Comparison of ENCODE assay signal across 8 mouse cellular contexts in the genomic region with DNA sequence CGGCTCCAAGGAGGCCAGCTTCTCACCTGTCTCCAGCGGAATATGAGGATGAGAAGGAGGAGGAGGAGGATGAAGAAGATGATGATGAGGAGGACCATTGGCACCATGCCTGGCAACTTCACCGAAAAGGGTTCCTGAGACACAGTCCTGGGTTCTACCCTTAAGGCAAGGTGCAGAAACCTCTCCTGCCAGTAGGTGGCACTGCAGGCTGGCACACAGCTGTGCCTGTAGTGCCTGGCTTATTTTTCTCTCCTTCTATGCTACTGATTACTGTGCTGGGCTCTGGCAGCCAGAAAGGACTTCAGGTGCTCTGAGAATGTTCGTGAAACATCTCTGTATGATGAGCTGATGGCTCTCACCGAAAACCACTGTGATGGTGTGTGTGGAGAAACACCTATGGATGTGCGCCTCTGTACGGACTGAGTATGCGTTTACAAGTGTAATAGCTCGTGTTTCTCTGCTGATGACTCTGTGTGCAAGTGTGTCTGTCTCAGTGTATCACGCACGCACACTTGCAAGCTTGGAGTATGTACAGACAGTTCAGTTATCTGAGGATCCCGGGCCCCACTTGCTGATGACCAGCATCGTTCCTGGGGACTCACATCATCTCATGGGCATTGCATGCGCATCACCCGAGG. TPM values are rescaled to one million over a fixed set of nuclear protein-coding genes. Genes with fewer than 3 reads are reported as not detected.
DNase-seq lines count a peak whose midpoint lies in the region; ATAC-seq and TF ChIP-seq lines count a peak whose summit lies in the region.

No protein-coding gene starts in this region.

- peak; percentile 57 for TF ChIP-seq CTCF in Patski (IDR thresholded peaks at IDR 0.05)

- no peaks in the 10 kb centered on the region for H3K9me3 ChIP-seq in forebrain, embryonic 16.5 days (ENCODE audit: control insufficient read depth, low read length)
- no peaks in the 10 kb centered on the region for H3K9me3 ChIP-seq in hindbrain, embryonic 13.5 days

- peaks cover 7% of the 10 kb centered on the region for H3K27me3 ChIP-seq in Patski
- H3K27me3 ChIP-seq in forebrain, embryonic 16.5 days (replicated peaks; ENCODE audit: control insufficient read depth, insufficient read depth, low read length) = no peaks in the 10 kb centered on the region
- peaks cover 4% of the 10 kb centered on the region; the same call in 1 of the 2 replicates for H3K27me3 ChIP-seq in hindbrain, embryonic 13.5 days

- in situ Hi-C loops in Patski (cut with MboI; ENCODE audit: low pct_unique_long_range_greater_than_20kb) = loop anchor here (5.0 kb wide), 1 partner anchor 37 kb away; no protein-coding TSS in a partner anchor

- no peak overlapping the region for H3K4me2 ChIP-seq in forebrain, embryonic 16.5 days (ENCODE audit: low read length)
- H3K4me2 ChIP-seq in hindbrain, embryonic 13.5 days = no peak overlapping the region

- POLR2A ChIA-PET in Patski (lab: Charles Lee) = no interaction called here

- 72% methylated on average over 15 of the region's 15 CpGs for WGBS in forebrain, embryonic 16.5 days
- WGBS in hindbrain, embryonic 13.5 days = 73% methylated on average over 15 of the region's 15 CpGs

- no peak for DNase-seq in Patski (ENCODE audit: low read depth, low spot score)
- DNase-seq in cerebellum, adult 11-12 months = peak; percentile 59
- peak; percentile 67 to 77 for DNase-seq in layer of hippocampus, postnatal 36 days
- peak; percentile 78 for DNase-seq in lung, postnatal 14 days
- DNase-seq in right cerebral cortex, postnatal 14 days = peak; percentile 83
- DNase-seq in urinary bladder, postnatal 36 days (ENCODE audit: low spot score in 2 of 2) = peak; percentile 44 to 48

- ATAC-seq in Patski = no peak
- peak; percentile 85 for ATAC-seq in forebrain, embryonic 16.5 days
- peak; percentile 85 for ATAC-seq in hindbrain, embryonic 13.5 days (ENCODE audit: low FRiP score)

- H3K27ac ChIP-seq in forebrain, embryonic 16.5 days (ENCODE audit: low read length) = no peak overlapping the region
- H3K27ac ChIP-seq in hindbrain, embryonic 13.5 days = no peak overlapping the region

- 0 out of 2 replicates have a peak, but pooled peaks cover 2% of the 10 kb centered on the region for H3K4me1 ChIP-seq in forebrain, embryonic 16.5 days (replicated peaks; ENCODE audit: control insufficient read depth, insufficient read depth, low read length)
- peaks cover 12% of the 10 kb centered on the region for H3K4me1 ChIP-seq in hindbrain, embryonic 13.5 days (replicated peaks)

- H3K4me3 ChIP-seq in forebrain, embryonic 16.5 days (replicated peaks; ENCODE audit: low read length) = no peak overlapping the region
- H3K4me3 ChIP-seq in hindbrain, embryonic 13.5 days = no peak overlapping the region

- H3K36me3 ChIP-seq in forebrain, embryonic 16.5 days (ENCODE audit: control insufficient read depth, insufficient read depth) = no peaks in the 10 kb centered on the region
- no peaks in the 10 kb centered on the region for H3K36me3 ChIP-seq in hindbrain, embryonic 13.5 days

- CTCF ChIA-PET in Patski (lab: Charles Lee) = interaction anchor here (1.2 to 2.0 kb wide), 3 partner anchors 12 to 35 kb away, joined by 4 to 6 read pairs (median 4); no protein-coding TSS in a partner anchor

- no peak overlapping the region for H3K9ac ChIP-seq in forebrain, embryonic 16.5 days (replicated peaks; ENCODE audit: low read depth, low read length)
- H3K9ac ChIP-seq in hindbrain, embryonic 13.5 days = no peak overlapping the region

RNA-seq across cellular contexts. Expression of a gene that starts 13.5 kb away (rescaled TPM):
- not detected for polyA plus RNA-seq in Patski (2021)
- 4.5 and 5.3 TPM in 2 replicates for polyA plus RNA-seq in forebrain, embryonic 16.5 days (2015; fragmentation: Nextera tagmentation; extraction: Ambion mirVana)
- polyA plus RNA-seq in hindbrain, embryonic 13.5 days (2015; fragmentation: Nextera tagmentation; extraction: Ambion mirVana) = 8.0 and 8.8 TPM in 2 replicates
- 1 to 10 TPM; 2.3 to 2.9 TPM for total RNA-seq in layer of hippocampus, postnatal 36 days (2021)

RNA-seq across cellular contexts. Expression of a gene that starts 18.5 kb away (rescaled TPM):
- polyA plus RNA-seq in Patski (2021) = not detected
- polyA plus RNA-seq in forebrain, embryonic 16.5 days (2015; fragmentation: Nextera tagmentation; extraction: Ambion mirVana) = not detected in 2 replicates
- polyA plus RNA-seq in hindbrain, embryonic 13.5 days (2015; fragmentation: Nextera tagmentation; extraction: Ambion mirVana) = not detected in 2 replicates
- 10 to 100 TPM; 13.4 to 14.5 TPM for total RNA-seq in layer of hippocampus, postnatal 36 days (2021)

RNA-seq across cellular contexts. Expression of a gene that starts 36.8 kb away (rescaled TPM):
- not detected for polyA plus RNA-seq in Patski (2021)
- polyA plus RNA-seq in forebrain, embryonic 16.5 days (2015; fragmentation: Nextera tagmentation; extraction: Ambion mirVana) = 30.6 and 55.7 TPM in 2 replicates
- 14.9 and 18.8 TPM in 2 replicates for polyA plus RNA-seq in hindbrain, embryonic 13.5 days (2015; fragmentation: Nextera tagmentation; extraction: Ambion mirVana)
- total RNA-seq in layer of hippocampus, postnatal 36 days (2021) = 100 to 1,000 TPM; 495 to 526 TPM

RNA-seq across cellular contexts. Expression of a gene that starts 42.3 kb away (rescaled TPM):
- polyA plus RNA-seq in Patski (2021) = 59.9 TPM
- polyA plus RNA-seq in forebrain, embryonic 16.5 days (2015; fragmentation: Nextera tagmentation; extraction: Ambion mirVana) = 28.5 and 34.5 TPM in 2 replicates
- 28.0 and 30.0 TPM in 2 replicates for polyA plus RNA-seq in hindbrain, embryonic 13.5 days (2015; fragmentation: Nextera tagmentation; extraction: Ambion mirVana)
- 10 to 100 TPM; 44.4 to 45.0 TPM for total RNA-seq in layer of hippocampus, postnatal 36 days (2021)

Comparison
In these comparisons a context has a peak if more than half of its experiments do, and no peak if none do; other contexts are left out.
1. RNA of a gene that starts 36.8 kb away (polyA plus RNA-seq): 30.6 to 55.7 TPM in forebrain, embryonic 16.5 days and 14.9 to 18.8 TPM in hindbrain, embryonic 13.5 days; not detected in Patski (single experiment); every median in the first group is over 10 times any median in the second.